ENCODE assay signal across 21 mouse cellular contexts in the genomic region with DNA sequence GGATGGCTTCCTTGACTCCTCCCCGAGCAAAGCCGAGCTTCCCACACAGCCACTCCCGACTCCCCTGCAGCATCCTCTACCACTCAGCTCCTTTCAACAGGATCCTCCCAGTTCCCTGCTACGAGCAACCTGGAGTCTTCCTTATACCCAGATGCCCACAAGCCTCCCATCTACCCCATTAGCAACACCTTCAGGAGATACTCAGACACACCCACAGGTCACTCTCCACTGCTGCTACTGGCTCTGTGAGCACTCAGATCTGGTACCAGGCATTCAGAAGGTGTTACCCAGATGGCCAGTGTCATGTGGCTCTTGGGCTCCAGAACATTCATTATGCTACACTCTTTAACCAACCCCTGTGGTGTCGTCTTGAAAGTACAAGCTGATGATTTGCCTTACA.
"Had no signal": no experiment of that assay in that cellular context is flagged by ENCODE, and none has a peak within 500 bp of the region (broad histone marks: within the 10 kb centered on the region; RNA-seq: fewer than 3 reads in every experiment).

No protein-coding gene starts in this region.

- H3K9me3 ChIP-seq: limb, embryonic 13.5 days; liver, embryonic 12.5 days; liver, embryonic 15.5 days; lung, embryonic 15.5 days; midbrain, embryonic 10.5 days; midbrain, embryonic 13.5 days; neural tube, embryonic 13.5 days; stomach, embryonic 15.5 days had no signal

- H3K36me3 ChIP-seq: limb, embryonic 13.5 days; liver, embryonic 12.5 days; liver, embryonic 15.5 days; lung, embryonic 15.5 days; midbrain, embryonic 10.5 days; midbrain, embryonic 13.5 days; neural tube, embryonic 13.5 days; stomach, embryonic 15.5 days had no signal

- H3K27me3 ChIP-seq: limb, embryonic 13.5 days; liver, embryonic 12.5 days; liver, embryonic 15.5 days; lung, embryonic 15.5 days; midbrain, embryonic 13.5 days; neural tube, embryonic 13.5 days; stomach, embryonic 15.5 days had no signal

- H3K4me3 ChIP-seq: limb, embryonic 13.5 days; liver, embryonic 12.5 days; liver, embryonic 15.5 days; lung, embryonic 15.5 days; megakaryocyte, embryonic 14.5 days; midbrain, embryonic 10.5 days; midbrain, embryonic 13.5 days; myocyte; neural tube, embryonic 13.5 days; stomach, embryonic 15.5 days had no signal

- H3K27ac ChIP-seq: limb, embryonic 13.5 days; liver, embryonic 12.5 days; liver, embryonic 15.5 days; lung, embryonic 15.5 days; midbrain, embryonic 10.5 days; midbrain, embryonic 13.5 days; neural tube, embryonic 13.5 days; stomach, embryonic 15.5 days had no signal

- DNase-seq: kidney, postnatal 14 days; kidney, postnatal 4 days; left cerebral cortex, postnatal 4 days; liver; lung, adult 18-20 months; lung, postnatal 10 days; lung, postnatal 36 days; retina, postnatal 1 day; right cerebral cortex, postnatal 25 days; spleen, adult 18-20 months; thymus, postnatal 25 days had no signal

- H3K4me1 ChIP-seq: limb, embryonic 13.5 days; liver, embryonic 12.5 days; liver, embryonic 15.5 days; lung, embryonic 15.5 days; midbrain, embryonic 10.5 days; midbrain, embryonic 13.5 days; stomach, embryonic 15.5 days had no signal
